Mouse (Mus musculus): ENCODE results near the gene Fxyd2. TPM values are rescaled to one million over a fixed set of nuclear protein-coding genes. Genes with fewer than 3 reads are reported as not detected.

The Fxyd2 gene
- polyA plus RNA-seq, 1 experiment from 2014 or later: 0.61 TPM

DNA sequence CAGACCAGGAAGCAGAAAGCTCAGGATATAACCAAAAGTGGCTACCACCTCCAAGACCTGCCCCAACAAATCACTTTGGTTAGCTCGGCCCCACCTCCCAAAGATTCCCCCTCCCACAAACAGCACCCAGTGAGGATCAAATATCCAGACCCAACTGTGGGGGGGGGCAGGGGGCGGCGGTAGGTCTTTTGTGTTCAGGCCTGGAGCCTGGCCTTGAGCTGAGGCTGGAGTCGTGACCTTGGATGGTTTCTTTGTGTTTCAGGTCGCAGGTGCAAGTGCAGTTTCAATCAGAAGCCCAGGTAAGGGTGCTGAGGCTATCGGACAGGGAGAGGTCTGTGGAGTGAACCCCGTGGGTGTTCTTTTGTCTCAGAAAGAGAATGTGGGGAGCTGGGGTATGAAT lies 8.2 kb upstream of the Fxyd2 start:
- Histone ChIP-seq H3K27me3 (no peaks in the 10 kb centered on the region), H3K4me2 (no peak overlapping the region), H3K4me1 (replicated peaks) (no peaks in the 10 kb centered on the region), H3K4me3 (replicated peaks) (no peak overlapping the region), H3K9ac (no peak overlapping the region), H3K27ac (no peak overlapping the region), H3K9me3 (replicated peaks) (no peaks in the 10 kb centered on the region), H3K36me3 (no peaks in the 10 kb centered on the region)
- WGBS (ENCODE audit: insufficient replicate concordance): 51% methylated on average over 7 of the region's 7 CpGs
- no peak for ATAC-seq (ENCODE audit: low read depth)
- no peak for DNase-seq

- H3K27ac ChIP-seq: no peak overlapping the region
- ATAC-seq (ENCODE audit: low read depth): no peak
- no peak overlapping the region for H3K9ac ChIP-seq
- H3K4me1 ChIP-seq (replicated peaks): no peaks in the 10 kb centered on the region
- no peak overlapping the region for H3K4me2 ChIP-seq
- H3K27me3 ChIP-seq: peaks cover 6% of the 10 kb centered on the region; the same call in 1 of the 2 replicates
- H3K4me3 ChIP-seq (replicated peaks): no peak overlapping the region
- DNase-seq: no peak
- no peaks in the 10 kb centered on the region for H3K36me3 ChIP-seq
- WGBS (ENCODE audit: insufficient replicate concordance): 80% methylated on average over 6 of the region's 6 CpGs
- H3K9me3 ChIP-seq (replicated peaks): no peaks in the 10 kb centered on the region
These were observed 4.3 kb upstream of the Fxyd2 start for GRCm38 (mm10) chr9:45395218-45395617.

GRCm38 (mm10) chr9:45395796-45396195 lies 3.7 kb upstream of the Fxyd2 start:
- 51% methylated on average over 3 of the region's 3 CpGs for WGBS (ENCODE audit: insufficient replicate concordance)
- peaks cover 9% of the 10 kb centered on the region; the same call in 1 of the 2 replicates for H3K27me3 ChIP-seq
- no peaks in the 10 kb centered on the region for H3K4me1 ChIP-seq (replicated peaks)
- H3K27ac ChIP-seq: no peak overlapping the region
- no peak for DNase-seq
- no peaks in the 10 kb centered on the region for H3K9me3 ChIP-seq (replicated peaks)
- no peaks in the 10 kb centered on the region for H3K36me3 ChIP-seq
- no peak overlapping the region for H3K4me3 ChIP-seq (replicated peaks)
- no peak overlapping the region for H3K9ac ChIP-seq
- no peak for ATAC-seq (ENCODE audit: low read depth)
- H3K4me2 ChIP-seq: no peak overlapping the region

- H3K27me3 ChIP-seq: peaks cover 26% of the 10 kb centered on the region
- 28% methylated on average over 1 of the region's 1 CpGs for WGBS (ENCODE audit: insufficient replicate concordance)
- no peaks in the 10 kb centered on the region for H3K4me1 ChIP-seq (replicated peaks)
- H3K36me3 ChIP-seq: no peaks in the 10 kb centered on the region
- no peak overlapping the region for H3K9ac ChIP-seq
- no peak for ATAC-seq (ENCODE audit: low read depth)
- no peak for DNase-seq
- no peak overlapping the region for H3K27ac ChIP-seq
- H3K4me2 ChIP-seq: no peak overlapping the region
- H3K9me3 ChIP-seq (replicated peaks): no peaks in the 10 kb centered on the region
- H3K4me3 ChIP-seq (replicated peaks): no peak overlapping the region
These were observed 1.1 kb upstream of the Fxyd2 start for GRCm38 (mm10) chr9:45398336-45398735.

GRCm38 (mm10) chr9:45401851-45402250 lies 2.4 kb downstream of the Fxyd2 start:
- H3K9ac ChIP-seq: no peak overlapping the region
- no peak overlapping the region for H3K4me3 ChIP-seq (replicated peaks)
- no peak for DNase-seq
- no peaks in the 10 kb centered on the region for H3K9me3 ChIP-seq (replicated peaks)
- H3K4me1 ChIP-seq (replicated peaks): no peaks in the 10 kb centered on the region
- WGBS (ENCODE audit: insufficient replicate concordance): 38% methylated on average over 4 of the region's 4 CpGs
- peaks cover 32% of the 10 kb centered on the region for H3K27me3 ChIP-seq
- ATAC-seq (ENCODE audit: low read depth): no peak
- H3K27ac ChIP-seq: no peak overlapping the region
- H3K36me3 ChIP-seq: no peaks in the 10 kb centered on the region
- H3K4me2 ChIP-seq: no peak overlapping the region

DNA sequence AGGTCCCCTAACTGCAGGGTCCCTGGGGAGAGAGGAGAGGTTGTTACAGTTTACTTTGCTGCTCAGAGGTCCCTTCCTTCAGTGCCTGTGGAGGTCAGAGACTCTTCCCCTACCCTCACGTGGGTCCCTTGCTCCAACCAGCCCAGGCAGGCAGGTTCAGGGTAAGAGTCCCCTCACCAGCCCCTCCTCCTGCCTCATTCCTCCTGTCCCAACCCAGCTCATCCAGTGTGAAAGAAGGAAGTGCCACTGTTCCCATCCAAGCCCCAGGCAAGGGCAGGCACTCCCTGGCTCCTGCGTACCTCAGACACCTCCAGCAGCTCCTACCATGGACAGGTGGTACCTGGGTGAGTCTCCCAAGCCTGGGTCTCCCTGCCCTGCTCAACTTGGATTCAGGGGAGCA lies 3.5 kb downstream of the Fxyd2 start:
- no peaks in the 10 kb centered on the region for H3K4me1 ChIP-seq (replicated peaks)
- WGBS (ENCODE audit: insufficient replicate concordance): 22% methylated on average over 2 of the region's 2 CpGs
- no peak for ATAC-seq (ENCODE audit: low read depth)

GRCm38 (mm10) chr9:45405694-45406093 lies 6.2 kb downstream of the Fxyd2 start:
- no peaks in the 10 kb centered on the region for H3K4me1 ChIP-seq (replicated peaks)
- peaks cover 32% of the 10 kb centered on the region for H3K27me3 ChIP-seq
- H3K9me3 ChIP-seq (replicated peaks): no peaks in the 10 kb centered on the region
- H3K27ac ChIP-seq: no peak overlapping the region
- ATAC-seq (ENCODE audit: low read depth) (no peak), DNase-seq (no peak)
- H3K4me3 ChIP-seq (replicated peaks): no peak overlapping the region
- H3K36me3 ChIP-seq: no peaks in the 10 kb centered on the region
- H3K4me2 ChIP-seq: no peak overlapping the region
- 26% methylated on average over 5 of the region's 5 CpGs for WGBS (ENCODE audit: insufficient replicate concordance)
- no peak overlapping the region for H3K9ac ChIP-seq

More for the DNA sequence above, 3.5 kb downstream of the Fxyd2 start:
- H3K9me3 ChIP-seq (replicated peaks): no peaks in the 10 kb centered on the region
- H3K9ac ChIP-seq: no peak overlapping the region
- no peak overlapping the region for H3K4me2 ChIP-seq
- H3K27ac ChIP-seq: no peak overlapping the region
- no peak overlapping the region for H3K4me3 ChIP-seq (replicated peaks)
- H3K27me3 ChIP-seq: peaks cover 32% of the 10 kb centered on the region
- H3K36me3 ChIP-seq: no peaks in the 10 kb centered on the region
- DNase-seq: no peak

GRCm38 (mm10) chr9:45406808-45407207 lies 7.3 kb downstream of the Fxyd2 start:
- Histone ChIP-seq H3K4me3 (replicated peaks) (no peak overlapping the region), H3K36me3 (no peaks in the 10 kb centered on the region), H3K9me3 (replicated peaks) (no peaks in the 10 kb centered on the region), H3K4me2 (no peak overlapping the region), H3K4me1 (replicated peaks) (no peaks in the 10 kb centered on the region), H3K27me3 (peaks cover 26% of the 10 kb centered on the region), H3K9ac (no peak overlapping the region), H3K27ac (no peak overlapping the region)
- ATAC-seq (ENCODE audit: low read depth) (no peak), DNase-seq (no peak)
- WGBS (ENCODE audit: insufficient replicate concordance): 61% methylated on average over 3 of the region's 3 CpGs

- Histone ChIP-seq H3K4me3 (replicated peaks) (no peak overlapping the region), H3K4me1 (replicated peaks) (no peaks in the 10 kb centered on the region; the same call in 1 of the 2 replicates), H3K27ac (no peak overlapping the region), H3K27me3 (peaks cover 15% of the 10 kb centered on the region), H3K4me2 (peak overlapping the region; percentile 41; the same call in 1 of the 2 replicates), H3K36me3 (no peaks in the 10 kb centered on the region), H3K9me3 (replicated peaks) (no peaks in the 10 kb centered on the region), H3K9ac (no peak overlapping the region)
- WGBS (ENCODE audit: insufficient replicate concordance): 30% methylated on average over 33 of the region's 33 CpGs
- DNase-seq (no peak), ATAC-seq (ENCODE audit: low read depth) (no peak)
These were observed 8.5 kb downstream of the Fxyd2 start for GRCm38 (mm10) chr9:45407706-45408675.

- no peaks in the 10 kb centered on the region for H3K9me3 ChIP-seq (replicated peaks)
- no peak overlapping the region for H3K4me3 ChIP-seq (replicated peaks)
- no peaks in the 10 kb centered on the region; the same call in 1 of the 2 replicates for H3K4me1 ChIP-seq (replicated peaks)
- no peaks in the 10 kb centered on the region for H3K36me3 ChIP-seq
- H3K4me2 ChIP-seq: no peak overlapping the region
- no peak overlapping the region for H3K9ac ChIP-seq
- H3K27ac ChIP-seq: no peak overlapping the region
- ATAC-seq (ENCODE audit: low read depth) (no peak), DNase-seq (no peak)
- peaks cover 9% of the 10 kb centered on the region; the same call in 1 of the 2 replicates for H3K27me3 ChIP-seq
- WGBS (ENCODE audit: insufficient replicate concordance): 60% methylated on average over 5 of the region's 5 CpGs
These were observed 10.7 kb downstream of the Fxyd2 start for GRCm38 (mm10) chr9:45410193-45410592.

DNA sequence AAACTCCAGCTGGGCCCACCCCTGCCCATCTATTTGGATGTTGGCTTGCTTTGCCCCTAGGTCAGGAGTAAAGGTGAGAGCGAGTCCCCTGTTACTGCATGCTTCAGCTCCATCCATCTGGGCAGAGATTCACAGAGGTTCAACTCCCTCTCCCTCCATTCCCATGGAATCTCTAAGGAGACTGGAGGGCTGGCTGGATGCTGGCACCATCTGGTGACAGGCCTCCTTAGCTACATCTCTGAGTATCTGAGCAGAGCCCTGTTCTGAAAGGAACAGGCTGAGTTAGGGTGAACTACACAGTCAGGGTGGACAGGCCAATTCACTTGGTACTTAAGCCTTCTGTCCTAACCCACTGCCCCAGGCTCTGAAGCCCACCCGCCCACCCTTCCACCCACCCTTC lies 11.1 kb downstream of the Fxyd2 start:
- Histone ChIP-seq H3K4me3 (replicated peaks) (no peak overlapping the region), H3K9me3 (replicated peaks) (no peaks in the 10 kb centered on the region), H3K4me1 (replicated peaks) (no peaks in the 10 kb centered on the region; the same call in 1 of the 2 replicates), H3K27me3 (peaks cover 9% of the 10 kb centered on the region; the same call in 1 of the 2 replicates), H3K27ac (no peak overlapping the region), H3K36me3 (no peaks in the 10 kb centered on the region), H3K9ac (no peak overlapping the region), H3K4me2 (no peak overlapping the region)
- no peak for DNase-seq
- no peak for ATAC-seq (ENCODE audit: low read depth)
- 52% methylated on average over 2 of the region's 2 CpGs for WGBS (ENCODE audit: insufficient replicate concordance)

All from liver, embryonic 13.5 days (tissue).